Mouse (Mus musculus): ENCODE measurements around the gene E130116L18Rik.

DNA sequence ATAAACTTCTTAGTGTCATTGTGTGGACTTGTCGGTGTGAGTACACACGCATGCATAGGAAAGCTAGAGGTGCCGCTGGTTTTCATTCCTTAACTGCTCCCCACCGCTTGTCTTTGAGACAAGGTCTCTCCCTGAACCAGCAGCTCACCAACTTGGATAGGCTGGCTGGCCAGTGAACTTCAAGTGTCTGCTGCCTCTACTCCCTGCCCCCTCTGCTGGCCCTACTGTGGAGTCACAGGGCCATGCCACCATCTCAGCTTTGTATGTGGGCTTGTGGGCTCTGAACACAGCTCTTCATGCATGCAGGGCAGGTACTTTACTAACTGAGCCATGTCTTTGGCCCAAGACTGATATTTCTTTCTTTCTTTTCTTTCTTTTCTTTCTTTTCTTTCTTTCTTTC is 43.7 kb downstream of the E130116L18Rik start:
- no peak for TF ChIP-seq CTCF (IDR thresholded peaks at IDR 0.05; ENCODE audit: extremely low read depth, insufficient read length, insufficient replicate concordance, low read depth, low read length)
- no peak for TF ChIP-seq POLR2A (IDR thresholded peaks at IDR 0.05; ENCODE audit: low read depth, low read length)

Data from small intestine, adult 2 months (tissue).